Mouse (Mus musculus) hindbrain, embryonic 11.5 days (tissue): ENCODE data around the gene Prickle4. TPM values are rescaled to one million over a fixed set of nuclear protein-coding genes. Genes with fewer than 3 reads are reported as not detected.
A peak's percentile ranks its signal among the peaks of the same experiment; 100 is the strongest.

Source experiments
- ATAC-seq: fragments of 200-750 bp; cut with Nextera tagmentation; 2 replicates; pipeline ENCODE4 v1.8.0; 2017; ENCODE audit warnings: mild to moderate bottlenecking, moderate TSS enrichment, moderate library complexity; ENCODE audit not compliant: low FRiP score
- DNase-seq: peaks from one replicate; pipeline ENCODE4 v3.0.0-alpha.2; 2015; ENCODE audit warnings: low spot score
- H3K27ac ChIP-seq: fragments of 300-500 bp; sonication (generic); 2 replicates; pipeline ENCODE4 v1.5.1; 2014; ENCODE audit warnings: mild to moderate bottlenecking, low read depth, low read length
- H3K27me3 ChIP-seq: fragments of 300-500 bp; sonication (generic); 2 replicates; pipeline ENCODE4 v1.6.1; 2014; ENCODE audit warnings: mild to moderate bottlenecking, low read length, moderate library complexity, mixed read lengths; ENCODE audit not compliant: control insufficient read depth, insufficient read depth
- H3K36me3 ChIP-seq: fragments of 300-500 bp; sonication (generic); 2 replicates; pipeline ENCODE4 v1.6.1; 2014; ENCODE audit warnings: mild to moderate bottlenecking, low read length, moderate library complexity, mixed read lengths; ENCODE audit not compliant: control insufficient read depth, insufficient read depth
- H3K4me1 ChIP-seq: fragments of 300-500 bp; sonication (generic); replicated peaks from 2 replicates; pipeline ENCODE4 v1.6.1; 2014; ENCODE audit warnings: low read length, mixed read lengths; ENCODE audit not compliant: control insufficient read depth, insufficient read depth
- H3K4me2 ChIP-seq: fragments of 300-500 bp; sonication (generic); replicated peaks from 2 replicates; pipeline ENCODE4 v1.6.1; 2014; ENCODE audit warnings: mild to moderate bottlenecking, low read depth, low read length
- H3K4me3 ChIP-seq: fragments of 300-500 bp; sonication (generic); 2 replicates; pipeline ENCODE4 v1.5.1; 2014; ENCODE audit warnings: low read depth, low read length
- H3K9ac ChIP-seq: fragments of 300-500 bp; sonication (generic); 2 replicates; pipeline ENCODE4 v1.6.1; 2014; ENCODE audit warnings: low read depth, low read length
- H3K9me3 ChIP-seq: fragments of 300-500 bp; sonication (generic); 2 replicates; pipeline ENCODE4 v1.6.1; 2016; ENCODE audit warnings: low read length; ENCODE audit not compliant: control insufficient read depth
- WGBS: fragments of 180-500 bp; shearing (Covaris S2); extraction: QIAGEN DNeasy Blood & Tissue Kit; methylation state at CpG from one replicate; pipeline ENCODE4 v1.1.7; 2014; 5-methylcytosine and 5-hydroxymethylcytosine counted together
- polyA plus RNA-seq: library from polyadenylated mRNA; unstranded; fragments of >200 nt; fragmentation: Nextera tagmentation; extraction: Ambion mirVana; gene quantifications from 2 replicates; pipeline ENCODE4 v1.2.1, GENCODE M21; 2014

Prickle4 gene
- polyA plus RNA-seq, 1 experiment from 2014 or later = 1.8 TPM

GRCm38 (mm10) chr17:47646683-47647082, 47.9 kb downstream of the Prickle4 start:
- Histone ChIP-seq H3K4me1 (no peaks in the 10 kb centered on the region), H3K9ac (no peak overlapping the region), H3K27me3 (no peaks in the 10 kb centered on the region), H3K36me3 (no peaks in the 10 kb centered on the region), H3K9me3 (no peaks in the 10 kb centered on the region), H3K4me3 (no peak overlapping the region), H3K27ac (no peak overlapping the region), H3K4me2 (no peak overlapping the region)
- 57% methylated on average over 1 of the region's 1 CpGs for WGBS
- ATAC-seq = no peak
- DNase-seq = peak; percentile 76

DNA sequence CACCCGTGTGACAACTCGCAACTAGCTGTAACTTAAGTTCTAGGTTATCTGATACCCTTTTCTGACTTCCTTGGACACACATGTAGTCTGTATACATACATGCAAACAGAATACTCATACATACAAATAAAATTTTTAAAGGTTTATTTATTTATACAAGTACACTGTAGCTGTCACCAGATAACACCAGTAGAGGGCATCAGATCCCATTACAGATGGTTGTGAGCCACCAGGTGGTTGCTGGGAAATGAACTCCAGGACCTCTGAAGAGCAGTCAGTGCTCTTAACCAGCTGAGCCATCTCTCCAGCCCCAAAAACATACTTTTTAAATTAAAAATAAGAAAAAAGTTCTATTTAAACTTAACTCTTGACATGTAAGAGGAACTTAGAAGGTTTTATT, 51.5 kb downstream of the Prickle4 start:
- no peak overlapping the region for H3K9ac ChIP-seq
- no peak overlapping the region for H3K4me2 ChIP-seq
- H3K4me1 ChIP-seq = no peaks in the 10 kb centered on the region
- ATAC-seq (no peak), DNase-seq (no peak)
- H3K27me3 ChIP-seq = no peaks in the 10 kb centered on the region
- 84% methylated on average over 2 of the region's 2 CpGs for WGBS
- no peaks in the 10 kb centered on the region for H3K36me3 ChIP-seq
- H3K9me3 ChIP-seq = no peaks in the 10 kb centered on the region
- H3K4me3 ChIP-seq = no peak overlapping the region
- no peak overlapping the region for H3K27ac ChIP-seq

Other genes with a start within 250 kb of the Prickle4 start
- 26.5 and 28.7 TPM in 2 replicates for gene Taf8, start 192.4 kb downstream of the Prickle4 start, polyA plus RNA-seq
- 190 and 195 TPM in 2 replicates for gene Ccnd3, start 189.7 kb downstream of the Prickle4 start, polyA plus RNA-seq
- 30.8 and 31.0 TPM in 2 replicates for gene Bysl, start 83.2 kb downstream of the Prickle4 start, polyA plus RNA-seq
- 44.6 and 44.8 TPM in 2 replicates for gene Med20, start 83.2 kb downstream of the Prickle4 start, polyA plus RNA-seq
- 1.3 and 1.7 TPM in 2 replicates for gene Gm20517, start 83.1 kb downstream of the Prickle4 start, polyA plus RNA-seq
- 8.7 and 9.1 TPM in 2 replicates for gene Usp49, start 64.0 kb downstream of the Prickle4 start, polyA plus RNA-seq
- gene Tomm6, start 6.3 kb downstream of the Prickle4 start, polyA plus RNA-seq = 370 and 375 TPM in 2 replicates
- 7.9 and 8.6 TPM in 2 replicates for gene Frs3, start 5.7 kb downstream of the Prickle4 start, polyA plus RNA-seq
- gene Gm21981, start 281 bp downstream of the Prickle4 start, polyA plus RNA-seq = 1.4 and 2.1 TPM in 2 replicates
- not detected in 2 replicates for gene Pgc, start 32.1 kb upstream of the Prickle4 start, polyA plus RNA-seq
- gene Tfeb, start 42.3 kb upstream of the Prickle4 start, polyA plus RNA-seq = 2.5 TPM in 2 replicates
- 39.0 and 40.5 TPM in 2 replicates for gene Mdfi, start 140.0 kb upstream of the Prickle4 start, polyA plus RNA-seq
- gene Foxp4, start 229.9 kb upstream of the Prickle4 start, polyA plus RNA-seq = 23.9 and 28.4 TPM in 2 replicates